Mouse (Mus musculus): ENCODE results near the gene Nif3l1. TPM values are rescaled to one million over a fixed set of nuclear protein-coding genes. Genes with fewer than 3 reads are reported as not detected.

The Nif3l1 gene
- polyA plus RNA-seq (2014; fragmentation: Illumina TruSeq; extraction: RNeasy Lipid Tissue Mini Kit (QIAGEN cat#74804)): 37.1 TPM

DNA sequence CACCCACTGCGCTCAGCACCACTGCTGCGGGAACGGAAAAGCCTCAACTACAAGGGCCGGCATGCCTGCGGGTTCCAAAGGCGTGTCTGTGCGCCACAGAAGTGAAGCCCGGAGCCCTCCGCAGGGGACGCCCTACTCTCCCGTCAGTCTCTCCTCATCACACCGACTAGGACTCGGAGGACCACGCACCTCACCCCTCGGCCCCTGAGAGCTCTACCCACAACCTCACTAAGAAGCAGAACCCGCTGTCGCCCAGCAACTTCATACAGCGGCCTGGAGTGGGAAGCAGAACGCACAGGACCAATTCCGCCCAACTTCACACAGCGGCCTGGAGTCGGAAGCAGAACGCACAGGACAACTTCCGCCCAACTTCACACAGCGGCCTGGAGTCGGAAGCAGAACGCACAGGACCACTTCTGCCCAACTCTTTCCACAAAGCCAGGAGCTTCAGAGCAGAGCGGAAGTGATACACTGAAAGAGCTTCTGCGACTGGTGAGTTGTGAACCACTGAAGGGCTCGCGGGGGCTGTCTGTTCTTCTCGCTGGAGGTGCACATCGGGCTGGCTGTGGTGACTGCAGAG is at the start of gene Nif3l1, which contains the start of gene Ppil3:
Gene Nif3l1, plus strand, starts transcription at position 9 of the 580 bp plus-strand sequence.
Gene Ppil3, minus strand, starts transcription at position 344 of the 580 bp plus-strand sequence.

DNA sequence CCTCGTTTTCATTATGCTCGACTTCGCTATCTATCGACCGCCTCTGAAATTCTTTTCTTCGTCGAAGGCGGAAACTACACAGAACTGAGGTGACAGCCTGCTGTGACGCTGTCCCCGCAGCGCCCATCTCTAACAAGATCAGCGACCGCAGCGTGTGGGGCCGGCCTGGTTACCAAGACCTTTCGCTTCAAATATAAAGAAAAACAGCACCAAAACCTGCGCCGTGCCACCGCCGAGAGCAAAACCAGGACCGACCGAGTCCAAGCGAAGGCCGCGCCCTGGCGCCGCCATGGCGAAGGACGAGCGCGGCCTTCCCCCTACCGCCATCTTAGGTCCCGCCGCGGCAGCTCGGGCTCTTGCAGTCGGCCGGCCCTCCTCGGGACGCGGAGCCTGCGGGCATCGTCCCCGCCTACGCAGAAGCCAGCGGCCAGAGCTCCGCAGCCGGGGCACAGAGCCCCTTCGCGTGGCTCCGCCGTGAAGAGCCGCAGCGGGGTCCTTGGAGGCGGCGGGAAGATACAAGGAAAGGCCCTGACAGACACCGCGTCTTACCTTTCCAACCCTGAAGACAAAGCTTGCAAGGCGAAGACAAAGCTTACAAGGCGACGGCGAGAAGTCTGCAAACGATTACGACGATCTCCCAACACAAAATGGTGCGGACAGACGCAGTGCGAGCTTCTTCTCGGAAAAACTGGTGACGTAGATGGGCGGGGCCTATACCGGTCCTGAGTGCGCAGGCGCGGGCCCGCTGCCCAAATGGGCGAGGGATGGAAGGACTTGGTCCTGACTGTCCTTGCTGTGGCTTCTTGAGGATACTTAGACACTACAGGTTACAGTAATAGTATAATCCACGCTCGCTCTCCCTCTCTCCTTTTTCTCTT is 21.3 kb upstream of the Nif3l1 start, which contains the start of gene Clk1:
Gene Clk1, minus strand, starts transcription at position 696 of the 878 bp plus-strand sequence.

GRCm38 (mm10) chr1:58504577-58505254 is 59.8 kb downstream of the Nif3l1 start, which contains the start of gene Orc2:
Gene Orc2 (minus strand): TSS chr1:58505109.

Other genes with a start within 250 kb of the Nif3l1 start
- gene Aox4, start 234.8 kb upstream of the Nif3l1 start, polyA plus RNA-seq (2014; fragmentation: Illumina TruSeq; extraction: RNeasy Lipid Tissue Mini Kit (QIAGEN cat#74804)): 1.7 TPM
- 0.94 TPM for gene Aox2, start 166.8 kb upstream of the Nif3l1 start, polyA plus RNA-seq (2014; fragmentation: Illumina TruSeq; extraction: RNeasy Lipid Tissue Mini Kit (QIAGEN cat#74804))
- 890 TPM for gene Bzw1, start 52.3 kb upstream of the Nif3l1 start, polyA plus RNA-seq (2014; fragmentation: Illumina TruSeq; extraction: RNeasy Lipid Tissue Mini Kit (QIAGEN cat#74804))
- 379 TPM for gene Clk1, start 21.1 kb upstream of the Nif3l1 start, polyA plus RNA-seq (2014; fragmentation: Illumina TruSeq; extraction: RNeasy Lipid Tissue Mini Kit (QIAGEN cat#74804))
- gene Ppil3, start 335 bp downstream of the Nif3l1 start, polyA plus RNA-seq (2014; fragmentation: Illumina TruSeq; extraction: RNeasy Lipid Tissue Mini Kit (QIAGEN cat#74804)): 185 TPM
- 121 TPM for gene Orc2, start 60.0 kb downstream of the Nif3l1 start, polyA plus RNA-seq (2014; fragmentation: Illumina TruSeq; extraction: RNeasy Lipid Tissue Mini Kit (QIAGEN cat#74804))
- gene Fam126b, start 141.2 kb downstream of the Nif3l1 start, polyA plus RNA-seq (2014; fragmentation: Illumina TruSeq; extraction: RNeasy Lipid Tissue Mini Kit (QIAGEN cat#74804)): 67.4 TPM
- gene Ndufb3, start 141.2 kb downstream of the Nif3l1 start, polyA plus RNA-seq (2014; fragmentation: Illumina TruSeq; extraction: RNeasy Lipid Tissue Mini Kit (QIAGEN cat#74804)): 45.4 TPM